Mouse (Mus musculus) testis, adult 2 months (tissue): Measurements from ENCODE around the gene Ndrg4.

Source experiments
- CTCF ChIP-seq: fragments of 200-500 bp; IDR thresholded peaks from 2 replicates; pipeline ENCODE4 v1.5.1; 2012; ENCODE audit warnings: low read depth, mild to moderate bottlenecking, inconsistent platforms, low read length, moderate library complexity; ENCODE audit not compliant: control insufficient read depth, insufficient read depth, insufficient replicate concordance
- POLR2A ChIP-seq: fragments of 200-500 bp; IDR thresholded peaks from 2 replicates; pipeline ENCODE4 v1.6.1; 2012; ENCODE audit warnings: low read depth, mild to moderate bottlenecking, inconsistent platforms, low read length, moderate library complexity; ENCODE audit not compliant: control insufficient read depth

DNA sequence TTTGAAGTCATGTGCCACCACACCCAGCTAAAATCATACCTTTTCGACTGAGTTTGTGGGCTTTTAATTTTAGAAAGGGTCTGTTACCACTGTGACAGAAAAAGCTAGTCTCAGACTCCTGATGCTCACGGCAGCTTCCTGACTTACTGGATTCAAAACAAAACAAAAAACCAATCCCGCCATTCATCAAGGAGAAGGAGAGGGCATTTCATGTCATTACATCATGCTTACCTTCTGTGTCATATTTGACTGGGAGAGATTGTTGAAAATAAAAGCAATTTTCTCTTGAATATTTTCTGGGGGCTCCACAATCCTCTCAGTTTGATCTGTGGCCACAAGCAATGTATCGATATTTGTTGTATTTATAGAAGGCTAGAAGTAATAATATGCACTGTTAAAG is 71.2 kb downstream of the Ndrg4 start:
- no peak for TF ChIP-seq CTCF
- TF ChIP-seq POLR2A, result no peak
